Mouse (Mus musculus): Measurements from ENCODE around the gene Ms4a2. TPM values are rescaled to one million over a fixed set of nuclear protein-coding genes. Genes with fewer than 3 reads are reported as not detected.

Gene Ms4a2
- total and polyA plus RNA-seq, 2 experiments = not detected

GRCm38 (mm10) chr19:11589205-11589604, 34.3 kb downstream of the Ms4a2 start:
- Histone ChIP-seq H3K36me3 (ENCODE audit: control insufficient read depth, insufficient read depth, low read length) (no peaks in the 10 kb centered on the region), H3K4me3 (ENCODE audit: insufficient read depth, low read depth, low read length) (no peak overlapping the region), H3K4me1 (ENCODE audit: control insufficient read depth, insufficient read depth, low read length) (no peaks in the 10 kb centered on the region), H3K27me3 (ENCODE audit: control insufficient read depth, insufficient read depth, low read length) (no peaks in the 10 kb centered on the region), H3K9ac (ENCODE audit: low read depth, low read length) (no peak overlapping the region), H3K79me2 (ENCODE audit: control insufficient read depth, insufficient read depth, low read length) (no peaks in the 10 kb centered on the region), H3K27ac (replicated peaks; ENCODE audit: insufficient read depth, low read depth, low read length) (no peak overlapping the region)
- no peak for DNase-seq (ENCODE audit: extremely low read depth, low read depth, low spot score)
- TF ChIP-seq POLR2A (IDR thresholded peaks at IDR 0.05; ENCODE audit: extremely low read depth, insufficient read depth, low read length) (no peak), CTCF (IDR thresholded peaks at IDR 0.05; ENCODE audit: low read depth, low read length) (no peak)
- WGBS = 76% methylated on average over 4 of the region's 4 CpGs

- Histone ChIP-seq H3K36me3 (ENCODE audit: control insufficient read depth, insufficient read depth, low read length) (no peaks in the 10 kb centered on the region), H3K4me3 (ENCODE audit: insufficient read depth, low read depth, low read length) (no peak overlapping the region), H3K27ac (replicated peaks; ENCODE audit: insufficient read depth, low read depth, low read length) (no peak overlapping the region), H3K4me1 (ENCODE audit: control insufficient read depth, insufficient read depth, low read length) (no peaks in the 10 kb centered on the region), H3K9ac (ENCODE audit: low read depth, low read length) (no peak overlapping the region), H3K27me3 (ENCODE audit: control insufficient read depth, insufficient read depth, low read length) (no peaks in the 10 kb centered on the region), H3K79me2 (ENCODE audit: control insufficient read depth, insufficient read depth, low read length) (no peaks in the 10 kb centered on the region)
- TF ChIP-seq CTCF (IDR thresholded peaks at IDR 0.05; ENCODE audit: low read depth, low read length) (no peak), POLR2A (IDR thresholded peaks at IDR 0.05; ENCODE audit: extremely low read depth, insufficient read depth, low read length) (no peak)
- 87% methylated on average over 8 of the region's 8 CpGs for WGBS
- no peak for DNase-seq (ENCODE audit: extremely low read depth, low read depth, low spot score)
These were observed 48.6 kb downstream of the Ms4a2 start for GRCm38 (mm10) chr19:11574965-11575364.

Other genes starting within 250 kb of the Ms4a2 start
- 0.28 TPM in 1 of 2 replicates, not detected in the other for gene Ms4a4a, start 248.2 kb downstream of the Ms4a2 start, total RNA-seq (2014; rRNA removed)
- not detected in 2 replicates for gene Ms4a4a, start 248.2 kb downstream of the Ms4a2 start, polyA plus RNA-seq (2012; rRNA removed)
- gene Ms4a4c, start 218.9 kb downstream of the Ms4a2 start, total RNA-seq (2014; rRNA removed) = 0.74 and 1.3 TPM in 2 replicates
- 0.26 TPM in 1 of 2 replicates, not detected in the other for gene Ms4a4c, start 218.9 kb downstream of the Ms4a2 start, polyA plus RNA-seq (2012; rRNA removed)
- gene Ms4a4b, start 180.2 kb downstream of the Ms4a2 start, total RNA-seq (2014; rRNA removed) = 0.65 and 1.1 TPM in 2 replicates
- 0.96 and 1.9 TPM in 2 replicates for gene Ms4a4b, start 180.2 kb downstream of the Ms4a2 start, polyA plus RNA-seq (2012; rRNA removed)
- gene Ms4a6c, start 154.4 kb downstream of the Ms4a2 start, total RNA-seq (2014; rRNA removed) = 5.6 and 6.6 TPM in 2 replicates
- gene Ms4a6c, start 154.4 kb downstream of the Ms4a2 start, polyA plus RNA-seq (2012; rRNA removed) = 1.0 and 1.8 TPM in 2 replicates
- 1.1 and 1.4 TPM in 2 replicates for gene Gm8369, start 137.8 kb downstream of the Ms4a2 start, total RNA-seq (2014; rRNA removed)
- 0.22 and 0.48 TPM in 2 replicates for gene Gm8369, start 137.8 kb downstream of the Ms4a2 start, polyA plus RNA-seq (2012; rRNA removed)
- 3.2 and 4.7 TPM in 2 replicates for gene Ms4a6b, start 107.2 kb downstream of the Ms4a2 start, total RNA-seq (2014; rRNA removed)
- gene Ms4a6b, start 107.2 kb downstream of the Ms4a2 start, polyA plus RNA-seq (2012; rRNA removed) = 0.61 and 0.98 TPM in 2 replicates
- gene Ms4a4d, start 86.9 kb downstream of the Ms4a2 start, total RNA-seq (2014; rRNA removed) = 3.5 and 3.8 TPM in 2 replicates
- 3.9 and 7.1 TPM in 2 replicates for gene Ms4a4d, start 86.9 kb downstream of the Ms4a2 start, polyA plus RNA-seq (2012; rRNA removed)
- 3.9 and 4.5 TPM in 2 replicates for gene Ms4a6d, start 18.9 kb downstream of the Ms4a2 start, total RNA-seq (2014; rRNA removed)
- gene Ms4a6d, start 18.9 kb downstream of the Ms4a2 start, polyA plus RNA-seq (2012; rRNA removed) = 0.82 and 0.85 TPM in 2 replicates
- not detected in 2 replicates for gene Ms4a3, start 17.1 kb upstream of the Ms4a2 start, total RNA-seq (2014; rRNA removed)
- not detected in 2 replicates for gene Ms4a3, start 17.1 kb upstream of the Ms4a2 start, polyA plus RNA-seq (2012; rRNA removed)
- not detected in 2 replicates for gene Oosp2, start 36.8 kb upstream of the Ms4a2 start, total RNA-seq (2014; rRNA removed)
- not detected in 2 replicates for gene Oosp2, start 36.8 kb upstream of the Ms4a2 start, polyA plus RNA-seq (2012; rRNA removed)
- not detected in 2 replicates for gene Oosp1, start 67.4 kb upstream of the Ms4a2 start, total RNA-seq (2014; rRNA removed)
- gene Oosp1, start 67.4 kb upstream of the Ms4a2 start, polyA plus RNA-seq (2012; rRNA removed) = not detected in 2 replicates
- gene Oosp3, start 73.3 kb upstream of the Ms4a2 start, total RNA-seq (2014; rRNA removed) = not detected in 2 replicates
- gene Oosp3, start 73.3 kb upstream of the Ms4a2 start, polyA plus RNA-seq (2012; rRNA removed) = not detected in 2 replicates
- gene Gif, start 123.8 kb upstream of the Ms4a2 start, total RNA-seq (2014; rRNA removed) = not detected in 2 replicates
- not detected in 2 replicates for gene Gif, start 123.8 kb upstream of the Ms4a2 start, polyA plus RNA-seq (2012; rRNA removed)
- gene Mrpl16, start 146.7 kb upstream of the Ms4a2 start, total RNA-seq (2014; rRNA removed) = 28.4 and 28.8 TPM in 2 replicates
- 20.6 and 24.5 TPM in 2 replicates for gene Mrpl16, start 146.7 kb upstream of the Ms4a2 start, polyA plus RNA-seq (2012; rRNA removed)
- gene Stx3, start 195.7 kb upstream of the Ms4a2 start, total RNA-seq (2014; rRNA removed) = 1.5 and 2.0 TPM in 2 replicates
- 0.24 and 0.46 TPM in 2 replicates for gene Stx3, start 195.7 kb upstream of the Ms4a2 start, polyA plus RNA-seq (2012; rRNA removed)
- not detected in 2 replicates for gene Olfr1417, start 215.5 kb upstream of the Ms4a2 start, total RNA-seq (2014; rRNA removed)
- not detected in 2 replicates for gene Olfr1417, start 215.5 kb upstream of the Ms4a2 start, polyA plus RNA-seq (2012; rRNA removed)
- not detected in 2 replicates for gene Olfr1418, start 237.3 kb upstream of the Ms4a2 start, total RNA-seq (2014; rRNA removed)
- not detected in 2 replicates for gene Olfr1418, start 237.3 kb upstream of the Ms4a2 start, polyA plus RNA-seq (2012; rRNA removed)

All from liver, adult 2 months (tissue).